Mouse (Mus musculus): Measurements from ENCODE around the gene Pidd1.

- TF ChIP-seq CTCF (IDR thresholded peaks at IDR 0.05; ENCODE audit: control insufficient read depth, insufficient read depth, low read length) (no peak), POLR2A (IDR thresholded peaks at IDR 0.05; ENCODE audit: borderline replicate concordance, control insufficient read depth, low read depth, low read length) (no peak)
Measured at GRCm38 (mm10) chr7:141459301-141459711, 15.5 kb upstream of the Pidd1 start.

Data from bone marrow, adult 2 months (tissue).